Mouse (Mus musculus) ES-CJ7 (cell line): ENCODE data around the gene Trim31.
"Not testable (repeated sequence)": the region's sequence is repeated elsewhere in the genome, so short reads cannot be mapped to it uniquely, and the experiment has no call there.

ENCODE experiments used
- DNase-seq: peaks from one replicate; pipeline ENCODE4 v3.0.0; 2011; ENCODE audit warnings: low read depth, low spot score

Gene Trim31

GRCm38 (mm10) chr17:36897552-36898205 lies at the start of gene Trim31:
Gene Trim31 (plus strand): TSS chr17:36898118.
- no peak for DNase-seq

- DNase-seq = no peak
Measured at GRCm38 (mm10) chr17:36848911-36849310, 49.0 kb upstream of the Trim31 start.

GRCm38 (mm10) chr17:36849992-36850391 lies 47.9 kb upstream of the Trim31 start:
- DNase-seq = no peak

- DNase-seq = no peak
Measured at GRCm38 (mm10) chr17:36851200-36851599, 46.7 kb upstream of the Trim31 start.

GRCm38 (mm10) chr17:36851627-36852026 lies 46.3 kb upstream of the Trim31 start:
- no peak for DNase-seq

- DNase-seq = no peak
Measured at GRCm38 (mm10) chr17:36855484-36855883, 42.4 kb upstream of the Trim31 start.

- DNase-seq = no peak
Measured at GRCm38 (mm10) chr17:36856236-36856635, 41.7 kb upstream of the Trim31 start.

- DNase-seq = no peak
Measured at GRCm38 (mm10) chr17:36858181-36858580, 39.7 kb upstream of the Trim31 start.

GRCm38 (mm10) chr17:36861680-36862079 lies 36.2 kb upstream of the Trim31 start:
- no peak for DNase-seq

GRCm38 (mm10) chr17:36866719-36867527 lies 31.0 kb upstream of the Trim31 start, which contains the start of gene Trim15:
Gene Trim15 (minus strand): TSS chr17:36867210.
- DNase-seq = no peak

- DNase-seq = no peak
Measured at GRCm38 (mm10) chr17:36868836-36869235, 29.1 kb upstream of the Trim31 start.

GRCm38 (mm10) chr17:36869284-36869954 lies 28.5 kb upstream of the Trim31 start, which contains the start of gene Trim10:
Gene Trim10 (plus strand): TSS chr17:36869574.
- no peak for DNase-seq

GRCm38 (mm10) chr17:36869955-36870810 lies 27.7 kb upstream of the Trim31 start:
- no peak for DNase-seq

- DNase-seq = no peak
Measured at GRCm38 (mm10) chr17:36874636-36875035, 23.3 kb upstream of the Trim31 start.

- no peak for DNase-seq
Measured at GRCm38 (mm10) chr17:36883350-36883749, 14.6 kb upstream of the Trim31 start.

GRCm38 (mm10) chr17:36885132-36885790 lies 12.7 kb upstream of the Trim31 start:
- no peak for DNase-seq

GRCm38 (mm10) chr17:36890073-36890903 lies 7.6 kb upstream of the Trim31 start, which contains the start of gene Trim40:
Gene Trim40 (minus strand): TSS chr17:36890123.
- no peak for DNase-seq

- DNase-seq = not testable (repeated sequence)
Measured at GRCm38 (mm10) chr17:36891496-36891895, 6.4 kb upstream of the Trim31 start.

- peak; percentile 74 for DNase-seq
Measured at GRCm38 (mm10) chr17:36892362-36892761, 5.6 kb upstream of the Trim31 start.

GRCm38 (mm10) chr17:36893387-36893786 lies 4.5 kb upstream of the Trim31 start:
- DNase-seq = no peak
